Mouse (Mus musculus): ENCODE measurements at regions not wholly inside any gene's neighbourhood (a gene's known extent, or its start where the extent isn't known, plus 50 kb on each side); places are given as distances from the start of the nearest gene placed in this dataset.
"Not testable (repeated sequence)": the region's sequence is repeated elsewhere in the genome, so short reads cannot be mapped to it uniquely, and the experiment has no call there.

- Histone ChIP-seq H3K4me3 (no peak overlapping the region), H3K27ac (no peak overlapping the region)
- intact Hi-C loops (cut with DNase I) = no loop called here
- no peak for TF ChIP-seq CTCF (IDR thresholded peaks at IDR 0.05)
- DNase-seq = no peak
Measured at GRCm38 (mm10) chr4:7854518-7854917, 384.3 kb downstream of the Car8 start.

- intact Hi-C loops (cut with DNase I) = no loop called here
- H3K4me3 ChIP-seq = no peak overlapping the region
- H3K27ac ChIP-seq = no peak overlapping the region
- peak; percentile 60 for TF ChIP-seq CTCF (IDR thresholded peaks at IDR 0.05)
- no peak for DNase-seq
Measured at GRCm38 (mm10) chr4:7853121-7853782, 385.6 kb downstream of the Car8 start.

- TF ChIP-seq CTCF (IDR thresholded peaks at IDR 0.05) = no peak
- intact Hi-C loops (cut with DNase I) = no loop called here
- Histone ChIP-seq H3K27ac (no peak overlapping the region), H3K4me3 (no peak overlapping the region)
- no peak for DNase-seq
Measured at GRCm38 (mm10) chr4:7852006-7852615, 386.7 kb downstream of the Car8 start.

- intact Hi-C loops (cut with DNase I) = no loop called here
- Histone ChIP-seq H3K27ac (no peak overlapping the region), H3K4me3 (no peak overlapping the region)
- DNase-seq = no peak
- TF ChIP-seq CTCF (IDR thresholded peaks at IDR 0.05) = no peak
Measured at GRCm38 (mm10) chr4:7847411-7847810, 391.4 kb downstream of the Car8 start.

GRCm38 (mm10) chr4:7829126-7829525, 409.7 kb downstream of the Car8 start:
- intact Hi-C loops (cut with DNase I) = no loop called here
- Histone ChIP-seq H3K27ac (no peak overlapping the region), H3K4me3 (no peak overlapping the region)
- no peak for DNase-seq
- TF ChIP-seq CTCF (IDR thresholded peaks at IDR 0.05) = no peak

- intact Hi-C loops (cut with DNase I) = no loop called here
- H3K4me3 ChIP-seq = no peak overlapping the region
- no peak overlapping the region for H3K27ac ChIP-seq
- no peak for TF ChIP-seq CTCF (IDR thresholded peaks at IDR 0.05)
- DNase-seq = no peak
Measured at GRCm38 (mm10) chr4:7819847-7820246, 419.0 kb downstream of the Car8 start.

- DNase-seq; H3K4me3 ChIP-seq; H3K27ac ChIP-seq; intact Hi-C loops (cut with DNase I): not testable (repeated sequence)
Measured at GRCm38 (mm10) chr4:7777761-7778160, 461.1 kb downstream of the Car8 start.

- Histone ChIP-seq H3K4me3 (no peak overlapping the region), H3K27ac (no peak overlapping the region)
- no peak for TF ChIP-seq CTCF (IDR thresholded peaks at IDR 0.05)
- no peak for DNase-seq
- intact Hi-C loops (cut with DNase I) = no loop called here
Measured at GRCm38 (mm10) chr4:7755473-7755872, 483.4 kb downstream of the Car8 start.

GRCm38 (mm10) chr4:7753931-7754330, 484.9 kb downstream of the Car8 start:
- TF ChIP-seq CTCF (IDR thresholded peaks at IDR 0.05) = no peak

GRCm38 (mm10) chr4:7751208-7751607, 487.6 kb downstream of the Car8 start:
- H3K4me3 ChIP-seq = no peak overlapping the region
- no peak overlapping the region for H3K27ac ChIP-seq
- TF ChIP-seq CTCF (IDR thresholded peaks at IDR 0.05) = no peak
- no peak for DNase-seq
- intact Hi-C loops (cut with DNase I) = no loop called here

More at GRCm38 (mm10) chr4:7753931-7754330, 484.9 kb downstream of the Car8 start:
- no peak overlapping the region for H3K4me3 ChIP-seq
- DNase-seq = no peak
- intact Hi-C loops (cut with DNase I) = no loop called here
- H3K27ac ChIP-seq = no peak overlapping the region

- Histone ChIP-seq H3K27ac (no peak overlapping the region), H3K4me3 (no peak overlapping the region)
- no peak for DNase-seq
- intact Hi-C loops (cut with DNase I) = no loop called here
- no peak for TF ChIP-seq CTCF (IDR thresholded peaks at IDR 0.05)
Measured at GRCm38 (mm10) chr4:7722893-7723292, 515.9 kb downstream of the Car8 start.

GRCm38 (mm10) chr4:7688516-7688915, 550.3 kb downstream of the Car8 start:
- TF ChIP-seq CTCF (IDR thresholded peaks at IDR 0.05) = no peak
- Histone ChIP-seq H3K4me3 (no peak overlapping the region), H3K27ac (no peak overlapping the region)
- intact Hi-C loops (cut with DNase I) = no loop called here
- no peak for DNase-seq

GRCm38 (mm10) chr4:7687231-7687630, 551.6 kb downstream of the Car8 start:
- H3K27ac ChIP-seq = no peak overlapping the region
- TF ChIP-seq CTCF (IDR thresholded peaks at IDR 0.05) = no peak
- no peak for DNase-seq
- intact Hi-C loops (cut with DNase I) = no loop called here
- no peak overlapping the region for H3K4me3 ChIP-seq

- no peak for TF ChIP-seq CTCF (IDR thresholded peaks at IDR 0.05)
- DNase-seq = peak; percentile 15
- no peak overlapping the region for H3K27ac ChIP-seq
- intact Hi-C loops (cut with DNase I) = no loop called here
- no peak overlapping the region for H3K4me3 ChIP-seq
Measured at GRCm38 (mm10) chr4:7670795-7671105, 568.1 kb downstream of the Car8 start.

Data from gastrocnemius, adult 2 months (tissue).